Mouse (Mus musculus) stomach, postnatal 0 days (tissue): ENCODE results near the gene E4f1. TPM values are rescaled to one million over a fixed set of nuclear protein-coding genes. Genes with fewer than 3 reads are reported as not detected.

ENCODE experiments used
- ATAC-seq: fragments of 200-750 bp; cut with Nextera tagmentation; 2 replicates; pipeline ENCODE4 v1.8.0; 2017; ENCODE audit not compliant: low FRiP score, low TSS enrichment
- DNase-seq: peaks from one replicate; pipeline ENCODE4 v3.0.0-alpha.2; 2016; ENCODE audit warnings: low spot score
- H3K27ac ChIP-seq: fragments of 300-500 bp; sonication (generic); replicated peaks from 2 replicates; pipeline ENCODE4 v1.5.1; 2014; ENCODE audit warnings: mild to moderate bottlenecking, control low read depth
- H3K27me3 ChIP-seq: fragments of 300-500 bp; sonication (generic); 2 replicates; pipeline ENCODE4 v1.6.1; 2014; ENCODE audit warnings: low read length; ENCODE audit not compliant: control insufficient read depth, insufficient read depth
- H3K36me3 ChIP-seq: fragments of 300-500 bp; sonication (generic); 2 replicates; pipeline ENCODE4 v1.6.1; 2014; ENCODE audit warnings: low read length, mixed read lengths; ENCODE audit not compliant: control insufficient read depth, insufficient read depth
- H3K4me1 ChIP-seq: fragments of 300-500 bp; sonication (generic); replicated peaks from 2 replicates; pipeline ENCODE4 v1.6.1; 2014; ENCODE audit warnings: antibody characterized with exemption; ENCODE audit not compliant: control insufficient read depth, insufficient read depth
- H3K4me2 ChIP-seq: fragments of 300-500 bp; sonication (generic); replicated peaks from 2 replicates; pipeline ENCODE4 v1.6.1; 2014; ENCODE audit warnings: low read depth, mild to moderate bottlenecking, control low read depth, moderate library complexity
- H3K4me3 ChIP-seq: fragments of 300-500 bp; sonication (generic); 2 replicates; pipeline ENCODE4 v1.5.1; 2014; ENCODE audit warnings: low read depth, low read length, control low read depth
- H3K9ac ChIP-seq: fragments of 300-500 bp; sonication (generic); 2 replicates; pipeline ENCODE4 v1.6.1; 2014; ENCODE audit warnings: mild to moderate bottlenecking, low read length, control low read depth, mixed read lengths
- H3K9me3 ChIP-seq: fragments of 300-500 bp; sonication (generic); 2 replicates; pipeline ENCODE4 v1.6.1; 2016; ENCODE audit warnings: low read length; ENCODE audit not compliant: control insufficient read depth
- CTCF ChIP-seq: IDR thresholded peaks from 2 replicates; pipeline ENCODE4 v1.5.1; 2016; ENCODE audit warnings: antibody characterized with exemption, low read depth, mild to moderate bottlenecking, moderate library complexity
- EP300 ChIP-seq: optimal IDR thresholded peaks from 2 replicates; pipeline ENCODE3; 2016; ENCODE audit warnings: antibody characterized with exemption
- WGBS: fragments of 180-500 bp; shearing (Covaris S2); extraction: QIAGEN DNeasy Blood & Tissue Kit; methylation state at CpG from one replicate; pipeline ENCODE4 v1.1.7; 2014; 5-methylcytosine and 5-hydroxymethylcytosine counted together
- polyA plus RNA-seq: library from polyadenylated mRNA; unstranded; fragments of >200 nt; fragmentation: Nextera tagmentation; extraction: Ambion mirVana; gene quantifications from 2 replicates; pipeline ENCODE4 v1.2.1, GENCODE M21; 2015

E4f1 gene
- polyA plus RNA-seq, 1 experiment from 2014 or later, result 12.0 TPM

- Histone ChIP-seq H3K9me3 (no peaks in the 10 kb centered on the region), H3K36me3 (no peaks in the 10 kb centered on the region), H3K9ac (no peak overlapping the region), H3K27ac (no peak overlapping the region), H3K27me3 (no peaks in the 10 kb centered on the region), H3K4me2 (no peak overlapping the region), H3K4me1 (no peaks in the 10 kb centered on the region; the same call in 1 of the 2 replicates), H3K4me3 (no peak overlapping the region)
- ATAC-seq (no peak), DNase-seq (no peak)
- WGBS, result 46% methylated on average over 10 of the region's 11 CpGs
- no peak for TF ChIP-seq EP300
- TF ChIP-seq CTCF, result no peak
These were observed 15.2 kb upstream of the E4f1 start for GRCm38 (mm10) chr17:24485090-24485860.

DNA sequence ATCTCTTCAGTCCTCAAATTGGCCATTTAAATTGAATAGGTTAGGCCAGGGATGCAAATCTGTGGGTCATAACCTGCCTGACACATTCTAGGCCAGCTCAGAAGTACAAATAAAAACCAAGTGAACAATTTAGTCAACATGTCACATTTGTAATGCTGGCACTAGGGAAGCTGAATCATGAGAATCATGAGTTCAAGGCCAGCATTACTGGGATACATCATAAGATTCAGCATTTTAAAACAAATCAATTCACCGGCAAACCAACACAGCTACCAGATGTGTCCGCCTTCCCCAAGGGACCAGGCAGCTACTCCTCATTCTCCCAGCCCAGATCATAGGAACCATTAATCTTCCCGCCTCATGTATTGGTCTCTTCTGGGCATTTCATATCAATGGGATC lies 13.4 kb upstream of the E4f1 start:
- Histone ChIP-seq H3K9ac (no peak overlapping the region), H3K4me1 (no peaks in the 10 kb centered on the region)

GRCm38 (mm10) chr17:24481027-24481815 lies 11.1 kb upstream of the E4f1 start:
- Histone ChIP-seq H3K9ac (no peak overlapping the region), H3K36me3 (peaks cover 10% of the 10 kb centered on the region), H3K4me3 (no peak overlapping the region), H3K27me3 (no peaks in the 10 kb centered on the region), H3K9me3 (no peaks in the 10 kb centered on the region), H3K4me2 (no peak overlapping the region), H3K27ac (no peak overlapping the region), H3K4me1 (peaks cover 4% of the 10 kb centered on the region; the same call in 1 of the 2 replicates)
- TF ChIP-seq EP300 (no peak), CTCF (no peak)
- no peak for DNase-seq
- WGBS, result 88% methylated on average over 20 of the region's 20 CpGs
- no peak for ATAC-seq

More for the DNA sequence above, 13.4 kb upstream of the E4f1 start:
- 88% methylated on average over 3 of the region's 3 CpGs for WGBS
- DNase-seq (no peak), ATAC-seq (no peak)
- H3K27me3 ChIP-seq, result no peaks in the 10 kb centered on the region
- no peak overlapping the region for H3K4me2 ChIP-seq
- TF ChIP-seq CTCF, result no peak
- no peak for TF ChIP-seq EP300
- H3K36me3 ChIP-seq, result no peaks in the 10 kb centered on the region
- no peaks in the 10 kb centered on the region for H3K9me3 ChIP-seq
- no peak overlapping the region for H3K27ac ChIP-seq
- H3K4me3 ChIP-seq, result no peak overlapping the region

DNA sequence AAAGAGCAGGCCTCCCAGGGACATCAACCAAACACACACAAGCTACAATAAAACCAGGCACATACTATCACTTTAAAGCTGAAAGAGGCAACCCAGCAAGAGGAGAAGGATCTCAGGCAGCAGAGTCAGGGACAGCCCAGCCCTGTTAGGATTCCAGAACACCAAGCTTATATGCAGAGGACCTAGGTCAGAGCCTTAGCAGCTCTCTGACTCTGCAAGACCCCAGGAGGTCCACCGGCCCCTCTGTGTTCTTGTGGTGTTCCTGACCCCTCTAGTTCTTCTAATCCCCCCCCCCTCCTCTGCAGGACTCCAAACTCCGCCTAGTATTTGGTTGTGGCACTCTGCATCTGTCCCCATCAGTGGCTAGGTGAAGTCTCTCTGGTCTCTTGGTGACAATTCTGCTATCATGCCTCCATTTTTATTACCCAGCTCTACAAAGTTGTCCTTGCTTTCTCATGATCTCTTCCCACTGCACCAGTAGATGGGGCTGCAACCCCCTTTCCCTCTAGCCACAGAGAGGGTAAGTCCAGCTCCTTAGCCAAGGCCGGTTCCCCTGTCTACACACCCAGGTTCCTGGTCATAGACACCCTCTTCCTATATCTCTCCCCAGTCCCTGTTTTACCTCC lies 10.2 kb upstream of the E4f1 start:
- ATAC-seq (no peak), DNase-seq (no peak)
- no peak overlapping the region for H3K9ac ChIP-seq
- H3K4me1 ChIP-seq, result peaks cover 4% of the 10 kb centered on the region; the same call in 1 of the 2 replicates
- H3K27ac ChIP-seq, result no peak overlapping the region
- H3K9me3 ChIP-seq, result no peaks in the 10 kb centered on the region
- WGBS, result 33% methylated on average over 3 of the region's 3 CpGs
- H3K27me3 ChIP-seq, result no peaks in the 10 kb centered on the region
- H3K36me3 ChIP-seq, result peaks cover 15% of the 10 kb centered on the region
- H3K4me3 ChIP-seq, result no peak overlapping the region
- TF ChIP-seq CTCF, result peak; percentile 62
- TF ChIP-seq EP300, result no peak
- H3K4me2 ChIP-seq, result no peak overlapping the region

DNA sequence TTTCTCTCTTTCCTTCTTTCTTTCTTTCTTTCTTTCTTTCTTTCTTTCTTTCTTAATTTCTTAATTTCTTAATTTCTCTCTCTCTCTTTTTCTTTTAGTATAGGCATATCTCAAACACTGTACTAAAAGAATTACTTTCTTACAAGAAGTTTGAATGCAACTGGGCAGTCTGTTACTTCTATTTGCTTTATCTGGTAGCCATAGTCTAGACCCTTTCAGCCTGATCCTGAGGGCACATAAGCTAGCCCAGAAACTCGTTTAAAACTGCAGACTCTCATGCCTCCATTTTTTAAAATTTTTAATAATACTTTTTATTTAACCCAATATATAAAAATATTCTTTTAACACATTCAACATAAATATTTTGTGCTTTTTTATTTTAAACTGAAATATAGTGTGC lies 9.3 kb upstream of the E4f1 start:
- TF ChIP-seq EP300, result no peak
- no peak for TF ChIP-seq CTCF
- ATAC-seq (no peak), DNase-seq (no peak)
- peaks cover 4% of the 10 kb centered on the region; the same call in 1 of the 2 replicates for H3K4me1 ChIP-seq
- H3K4me3 ChIP-seq, result peak overlapping the region; percentile 66; the same call in 1 of the 2 replicates
- H3K27ac ChIP-seq, result no peak overlapping the region
- 0 out of 2 replicates have a peak overlapping the region, but pooled peaks have one; percentile 11 for H3K4me2 ChIP-seq
- H3K9ac ChIP-seq, result no peak overlapping the region
- H3K36me3 ChIP-seq, result peaks cover 19% of the 10 kb centered on the region
- H3K27me3 ChIP-seq, result no peaks in the 10 kb centered on the region
- H3K9me3 ChIP-seq, result no peaks in the 10 kb centered on the region
- WGBS, result 8% methylated on average over 1 of the region's 1 CpGs
